Comparison of ENCODE assay signal across 7 mouse cellular contexts in genomic region chr11:54973481-54974212, GRCm38 (mm10). TPM values are rescaled to one million over a fixed set of nuclear protein-coding genes. Genes with fewer than 3 reads are reported as not detected.
DNase-seq lines count a peak whose midpoint lies in the region; ATAC-seq and TF ChIP-seq lines count a peak whose summit lies in the region.

No protein-coding gene starts in this region.

- no peak overlapping the region for H3K4me2 ChIP-seq in forebrain, postnatal 0 days (ENCODE audit: low read depth)
- no peak overlapping the region for H3K4me2 ChIP-seq in liver, postnatal 0 days (ENCODE audit: low read depth, low read length)
- H3K4me2 ChIP-seq in neural tube, embryonic 14.5 days (ENCODE audit: low read depth, low read length): no peak overlapping the region

- peak; percentile 32; the same call in 1 of the 2 replicates for ATAC-seq in forebrain, postnatal 0 days
- peak; percentile 78 for ATAC-seq in liver, postnatal 0 days
- peak; percentile 54 for ATAC-seq in neural tube, embryonic 14.5 days (ENCODE audit: low read depth)

- no peak for TF ChIP-seq EP300 in liver, postnatal 0 days (IDR thresholded peaks at IDR 0.05; ENCODE audit: low read depth)

- no peak overlapping the region for H3K9ac ChIP-seq in forebrain, postnatal 0 days
- no peak overlapping the region; the same call in 1 of the 2 replicates for H3K9ac ChIP-seq in liver, postnatal 0 days (replicated peaks)
- no peak overlapping the region for H3K9ac ChIP-seq in neural tube, embryonic 14.5 days (replicated peaks; ENCODE audit: low read depth, low read length)

- H3K4me1 ChIP-seq in E14TG2a.4 (replicated peaks; ENCODE audit: low read depth, low read length): peaks cover 77% of the 10 kb centered on the region
- H3K4me1 ChIP-seq in forebrain, postnatal 0 days (ENCODE audit: insufficient read depth): no peaks in the 10 kb centered on the region
- H3K4me1 ChIP-seq in liver, postnatal 0 days (ENCODE audit: insufficient read depth): peaks cover 27% of the 10 kb centered on the region
- no peaks in the 10 kb centered on the region for H3K4me1 ChIP-seq in neural tube, embryonic 14.5 days (ENCODE audit: control insufficient read depth, insufficient read depth, low read length)

- peak; percentile 81 for DNase-seq in ZHBTc4 (ENCODE audit: low read depth, low spot score)
- peak; percentile 23 for DNase-seq in forebrain, postnatal 0 days
- DNase-seq in induced T-regulatory cell, adult 2 months (ENCODE audit: low read depth): peak; percentile 90
- peak; percentile 63 for DNase-seq in liver, postnatal 0 days
- DNase-seq in left cerebral cortex, adult 11 months (ENCODE audit: low spot score): no peak

- no peaks in the 10 kb centered on the region for H3K27me3 ChIP-seq in E14TG2a.4 (ENCODE audit: insufficient read depth, low read length)
- no peaks in the 10 kb centered on the region for H3K27me3 ChIP-seq in forebrain, postnatal 0 days (ENCODE audit: insufficient read depth, low read length)
- H3K27me3 ChIP-seq in liver, postnatal 0 days (ENCODE audit: insufficient read depth, low read length): no peaks in the 10 kb centered on the region
- H3K27me3 ChIP-seq in neural tube, embryonic 14.5 days (ENCODE audit: control insufficient read depth, insufficient read depth, low read length): no peaks in the 10 kb centered on the region

- peak overlapping the region; percentile 40; the same call in 1 of the 2 replicates for H3K27ac ChIP-seq in forebrain, postnatal 0 days (ENCODE audit: low read depth, low read length)
- H3K27ac ChIP-seq in liver, postnatal 0 days (ENCODE audit: low read depth): no peak overlapping the region
- H3K27ac ChIP-seq in neural tube, embryonic 14.5 days (ENCODE audit: low read depth, low read length): no peak overlapping the region

- WGBS in forebrain, postnatal 0 days: 50% methylated on average over 8 of the region's 8 CpGs
- 25% methylated on average over 8 of the region's 8 CpGs for WGBS in liver, postnatal 0 days (ENCODE audit: insufficient replicate concordance)
- WGBS in neural tube, embryonic 14.5 days: 57% methylated on average over 8 of the region's 8 CpGs

- TF ChIP-seq CTCF in E14TG2a.4 (conservative IDR thresholded peaks at IDR 0.05; ENCODE audit: low read length): no peak
- no peak for TF ChIP-seq CTCF in forebrain, postnatal 0 days (IDR thresholded peaks at IDR 0.05; ENCODE audit: low read depth)
- TF ChIP-seq CTCF in liver, postnatal 0 days (IDR thresholded peaks at IDR 0.05; ENCODE audit: low read depth): no peak

- no peaks in the 10 kb centered on the region for H3K9me3 ChIP-seq in E14TG2a.4 (ENCODE audit: low read length)
- no peaks in the 10 kb centered on the region for H3K9me3 ChIP-seq in forebrain, postnatal 0 days (ENCODE audit: low read length)
- H3K9me3 ChIP-seq in liver, postnatal 0 days (ENCODE audit: low read length): no peaks in the 10 kb centered on the region
- no peaks in the 10 kb centered on the region for H3K9me3 ChIP-seq in neural tube, embryonic 14.5 days (ENCODE audit: control insufficient read depth, low read length)

- H3K36me3 ChIP-seq in E14TG2a.4 (ENCODE audit: insufficient read depth, low read length): peaks cover 9% of the 10 kb centered on the region
- H3K36me3 ChIP-seq in forebrain, postnatal 0 days (ENCODE audit: insufficient read depth): no peaks in the 10 kb centered on the region
- H3K36me3 ChIP-seq in liver, postnatal 0 days (replicated peaks; ENCODE audit: insufficient read depth, low read length): 0 out of 2 replicates have a peak, but pooled peaks cover 6% of the 10 kb centered on the region
- H3K36me3 ChIP-seq in neural tube, embryonic 14.5 days (ENCODE audit: control insufficient read depth, insufficient read depth, low read length): no peaks in the 10 kb centered on the region

- H3K4me3 ChIP-seq in E14TG2a.4 (replicated peaks; ENCODE audit: low read length): peak overlapping the region; percentile 43
- H3K4me3 ChIP-seq in forebrain, postnatal 0 days (ENCODE audit: low read depth, low read length): no peak overlapping the region
- H3K4me3 ChIP-seq in liver, postnatal 0 days (ENCODE audit: low read depth, low read length): no peak overlapping the region
- no peak overlapping the region for H3K4me3 ChIP-seq in neural tube, embryonic 14.5 days (ENCODE audit: low read depth, low read length)

RNA-seq across cellular contexts. Expression of gene Tnip1, which starts 10.9 kb away (rescaled TPM):
- total RNA-seq in forebrain, postnatal 0 days (2014; rRNA removed): 9.8 and 14.9 TPM in 2 replicates
- 13.0 and 16.6 TPM in 2 replicates for polyA plus RNA-seq in forebrain, postnatal 0 days (2015; fragmentation: Nextera tagmentation; extraction: Ambion mirVana)
- polyA plus RNA-seq in liver, postnatal 0 days (2015; fragmentation: Nextera tagmentation; extraction: Ambion mirVana): 5.2 and 5.3 TPM in 2 replicates
- 16.1 TPM in 2 replicates for polyA plus RNA-seq in neural tube, embryonic 14.5 days (2014; fragmentation: Nextera tagmentation; extraction: Ambion mirVana)

RNA-seq across cellular contexts. Expression of gene Anxa6, which starts 59.6 kb away (rescaled TPM):
- total RNA-seq in forebrain, postnatal 0 days (2014; rRNA removed): 52.3 and 57.2 TPM in 2 replicates
- polyA plus RNA-seq in forebrain, postnatal 0 days (2015; fragmentation: Nextera tagmentation; extraction: Ambion mirVana): 40.5 and 50.2 TPM in 2 replicates
- 47.5 and 47.7 TPM in 2 replicates for polyA plus RNA-seq in liver, postnatal 0 days (2015; fragmentation: Nextera tagmentation; extraction: Ambion mirVana)
- 42.3 and 106 TPM in 2 replicates for polyA plus RNA-seq in neural tube, embryonic 14.5 days (2014; fragmentation: Nextera tagmentation; extraction: Ambion mirVana)
